Mouse (Mus musculus): ENCODE data around the gene Cenpo.

The Cenpo gene

DNA sequence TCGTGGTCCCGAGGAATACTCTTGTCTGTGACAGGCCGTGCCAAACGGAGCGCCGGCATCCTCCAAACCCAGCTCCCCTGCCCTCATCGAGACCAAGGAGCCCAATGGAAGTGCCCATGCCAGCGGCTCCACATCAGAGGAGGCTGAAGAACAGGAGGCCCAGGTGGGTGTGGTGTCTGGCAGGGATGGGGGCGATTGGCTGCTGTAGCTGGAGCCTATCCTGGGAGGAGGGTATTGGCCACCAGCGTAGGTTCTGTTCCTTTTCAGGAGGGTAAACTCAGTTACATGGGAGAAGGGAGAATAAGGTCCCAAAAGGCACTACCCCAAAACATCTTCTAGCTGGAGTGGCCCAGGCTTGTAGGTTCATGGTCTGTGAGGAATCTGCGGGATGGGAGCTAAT lies 34.8 kb downstream of the Cenpo start:
- DNase-seq (ENCODE audit: low read depth) = no peak

DNA sequence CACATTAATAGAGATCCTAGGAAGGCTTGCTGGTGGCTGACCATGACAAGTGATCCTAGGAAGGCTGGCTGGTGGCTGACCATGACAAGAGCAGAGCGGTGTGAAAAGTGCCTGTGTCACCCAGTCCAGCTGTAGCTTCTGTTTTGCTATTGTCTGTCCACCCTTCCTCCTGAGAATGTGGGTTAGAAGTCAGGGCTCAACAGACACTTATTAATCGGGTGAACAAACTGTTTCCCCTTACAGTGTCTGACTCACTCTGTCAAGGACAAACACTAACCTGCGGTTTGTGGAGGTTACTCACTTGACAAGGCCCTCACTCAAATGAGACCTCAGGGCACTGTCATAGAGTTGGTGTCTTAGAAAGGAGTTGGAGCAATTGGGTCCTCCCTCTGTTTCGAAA lies 35.4 kb downstream of the Cenpo start:
- no peak for DNase-seq (ENCODE audit: low read depth)

DNA sequence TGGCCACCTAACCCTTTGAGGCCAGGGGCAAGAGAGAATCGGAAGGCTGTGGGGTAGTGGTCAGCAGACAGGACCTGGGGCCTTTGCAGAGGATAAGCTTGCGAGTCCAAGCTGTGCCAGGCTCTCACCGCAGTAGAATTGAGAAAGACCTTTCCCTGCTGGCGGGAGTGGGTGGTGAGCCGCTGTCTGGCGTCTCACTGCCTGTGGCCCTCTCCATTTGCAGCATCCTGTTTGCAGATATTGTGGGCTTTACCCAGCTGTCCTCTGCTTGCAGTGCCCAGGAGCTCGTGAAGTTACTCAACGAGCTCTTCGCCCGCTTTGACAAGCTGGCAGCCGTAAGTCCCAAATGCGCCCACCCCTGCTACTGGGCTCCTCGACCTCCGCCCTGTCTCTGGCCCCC lies 39.5 kb downstream of the Cenpo start:
- DNase-seq (ENCODE audit: low read depth) = no peak

- DNase-seq (ENCODE audit: low read depth) = no peak
Observed at GRCm38 (mm10) chr12:4193025-4193740, 40.9 kb downstream of the Cenpo start.

DNA sequence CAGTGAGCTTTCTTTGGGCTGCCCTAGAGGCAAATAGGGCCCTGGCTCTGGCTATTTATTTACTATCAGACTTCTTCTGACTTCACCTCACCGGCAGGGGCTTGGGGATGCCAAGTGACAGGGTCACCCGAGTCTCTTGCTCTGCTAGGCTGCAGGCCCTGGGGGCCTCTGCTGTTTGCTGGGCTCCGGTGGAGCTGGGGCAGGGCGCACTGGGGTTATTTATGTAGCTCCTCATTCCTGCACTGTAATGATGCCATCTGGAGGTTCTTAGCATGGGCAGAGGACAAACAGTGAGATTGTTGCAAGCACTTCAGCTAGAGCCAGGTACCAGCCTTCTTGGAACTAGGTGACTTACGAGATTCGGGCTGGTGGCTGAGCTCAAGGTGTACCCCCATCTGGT lies 41.6 kb downstream of the Cenpo start:
- no peak for DNase-seq (ENCODE audit: low read depth)

DNA sequence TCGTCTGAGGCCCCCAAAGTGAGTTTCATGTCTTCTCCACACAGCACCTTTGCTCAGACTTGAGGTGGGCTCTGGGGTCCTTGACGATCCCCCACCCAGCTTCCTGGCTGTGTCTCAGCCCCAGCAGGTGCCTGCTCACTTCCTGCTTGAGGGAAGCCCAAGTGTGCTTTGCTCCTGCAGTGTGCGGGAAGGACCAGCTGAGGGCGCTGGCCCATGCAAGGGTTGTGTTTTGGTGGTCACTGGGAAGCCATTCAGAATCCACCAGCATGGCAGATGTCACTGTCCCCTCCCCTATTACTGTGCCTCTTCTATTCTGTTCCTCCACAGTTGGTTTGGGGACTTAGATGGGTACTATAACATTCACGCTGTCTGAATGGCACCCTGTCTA lies 45.0 kb downstream of the Cenpo start:
- peak; percentile 11 for DNase-seq (ENCODE audit: low read depth)

- DNase-seq (ENCODE audit: low read depth) = no peak
Observed at GRCm38 (mm10) chr12:4188171-4189059, 45.7 kb downstream of the Cenpo start.

GRCm38 (mm10) chr12:4184648-4185047 lies 49.4 kb downstream of the Cenpo start:
- DNase-seq (ENCODE audit: low read depth) = no peak

GRCm38 (mm10) chr12:4180507-4180906 lies 53.6 kb downstream of the Cenpo start:
- peak; percentile 10 for DNase-seq (ENCODE audit: low read depth)

- DNase-seq (ENCODE audit: low read depth) = no peak
Observed at GRCm38 (mm10) chr12:4179671-4180233, 54.3 kb downstream of the Cenpo start.

GRCm38 (mm10) chr12:4178839-4179238 lies 55.3 kb downstream of the Cenpo start:
- no peak for DNase-seq (ENCODE audit: low read depth)

GRCm38 (mm10) chr12:4173108-4173790 lies 60.8 kb downstream of the Cenpo start:
- no peak for DNase-seq (ENCODE audit: low read depth)

DNA sequence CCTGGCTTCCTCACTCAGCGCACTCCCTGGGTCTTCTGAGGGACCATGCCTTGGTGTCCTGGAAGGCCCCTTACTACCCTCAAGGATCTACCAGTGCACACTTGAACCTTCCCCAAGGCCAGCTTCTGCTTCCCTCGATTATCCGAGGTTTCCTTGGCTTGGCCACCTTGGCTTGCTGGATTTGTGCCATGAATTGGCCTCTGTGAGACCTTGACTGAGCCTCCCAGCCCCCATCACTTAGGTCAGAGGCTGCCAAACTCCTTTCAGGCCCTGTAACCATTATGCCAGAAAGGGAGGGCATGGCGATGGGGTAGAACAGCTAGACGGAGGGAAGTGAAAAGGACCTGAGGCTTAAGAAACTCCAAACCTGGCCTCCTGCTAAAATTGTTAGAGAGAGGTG lies 64.5 kb downstream of the Cenpo start:
- DNase-seq (ENCODE audit: low read depth) = no peak

DNA sequence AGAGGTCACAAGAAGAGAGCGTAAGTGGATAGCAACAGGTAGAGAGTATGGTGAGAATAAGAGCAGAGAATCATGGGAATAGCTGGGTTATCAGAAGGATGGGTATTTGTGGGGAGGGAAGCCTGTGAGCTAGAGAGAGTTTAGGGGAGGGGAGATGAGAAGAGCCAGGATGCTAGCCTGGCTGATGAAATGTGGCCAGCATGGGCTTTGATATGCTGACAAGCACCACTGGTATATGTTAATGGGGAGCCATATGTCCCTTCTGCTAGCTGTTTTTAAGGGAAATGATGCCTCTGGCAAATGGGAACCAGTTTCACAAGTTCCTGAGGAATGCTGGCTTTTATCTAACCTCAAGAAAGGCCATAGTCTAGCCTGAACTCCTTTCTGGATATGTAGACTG lies 65.0 kb downstream of the Cenpo start:
- DNase-seq (ENCODE audit: low read depth) = no peak

GRCm38 (mm10) chr12:4166970-4167369 lies 67.1 kb downstream of the Cenpo start:
- no peak for DNase-seq (ENCODE audit: low read depth)

- no peak for DNase-seq (ENCODE audit: low read depth)
Observed at GRCm38 (mm10) chr12:4162886-4163285, 71.2 kb downstream of the Cenpo start.

DNA sequence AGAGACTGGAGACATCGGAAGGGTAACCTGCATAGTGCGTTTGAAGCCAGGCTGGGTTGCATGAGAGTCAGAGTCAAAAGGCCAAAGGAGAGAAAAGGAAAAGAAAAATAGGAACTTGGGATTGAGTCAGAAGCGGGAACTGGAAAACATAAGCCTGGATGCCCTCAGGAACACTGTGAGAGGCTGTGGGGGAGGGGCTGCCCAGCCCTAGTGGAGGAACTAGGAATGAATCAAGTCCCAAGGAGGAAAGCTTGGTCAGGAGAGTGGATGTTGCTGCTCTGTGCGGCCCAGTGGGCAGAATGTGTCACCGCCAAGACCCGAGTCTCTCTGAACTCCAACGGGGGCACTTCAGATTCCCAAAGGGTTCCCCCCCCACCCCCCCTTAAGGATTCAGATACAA lies 73.8 kb downstream of the Cenpo start:
- no peak for DNase-seq (ENCODE audit: low read depth)

DNA sequence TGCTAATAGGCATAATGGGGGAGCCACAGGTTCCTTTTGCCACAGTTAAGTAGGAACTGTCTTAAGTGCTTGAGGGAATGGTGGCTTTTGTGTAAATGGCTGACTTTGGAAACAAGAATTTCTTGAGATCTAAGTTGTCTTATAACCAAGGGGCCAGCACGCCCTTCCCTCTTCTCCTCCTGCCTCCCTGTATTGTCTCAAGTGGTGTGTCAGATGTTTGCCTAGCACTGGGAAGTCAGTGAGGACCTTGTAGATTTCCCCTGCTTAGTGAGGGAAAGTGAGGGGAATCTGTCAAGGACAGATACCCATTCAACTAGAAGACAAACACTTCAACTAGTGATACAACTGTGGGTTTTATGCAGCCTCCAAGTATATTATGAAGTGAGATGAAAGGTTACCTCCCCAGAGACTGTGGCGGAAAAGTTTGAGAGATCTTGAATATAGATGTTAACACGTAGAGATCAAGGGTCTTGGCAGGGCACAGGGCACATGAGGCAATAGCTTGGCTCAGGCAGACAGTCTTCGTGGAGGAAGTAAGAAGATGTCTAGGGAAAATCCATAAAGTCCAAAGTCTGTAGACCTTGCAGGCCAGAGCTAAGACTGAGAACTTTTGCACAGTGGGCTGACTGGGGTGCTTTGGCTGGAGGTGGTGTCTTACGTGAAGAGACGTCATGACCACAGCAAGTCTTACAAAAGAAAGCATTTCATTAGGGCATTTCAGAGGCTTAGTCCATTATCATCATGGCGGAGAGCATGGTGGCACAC lies 75.0 kb downstream of the Cenpo start:
- DNase-seq (ENCODE audit: low read depth) = no peak

GRCm38 (mm10) chr12:4158179-4158578 lies 75.9 kb downstream of the Cenpo start:
- DNase-seq (ENCODE audit: low read depth) = no peak

GRCm38 (mm10) chr12:4157466-4157865 lies 76.6 kb downstream of the Cenpo start:
- no peak for DNase-seq (ENCODE audit: low read depth)

- DNase-seq (ENCODE audit: low read depth) = no peak
Observed at GRCm38 (mm10) chr12:4151969-4152368, 82.1 kb downstream of the Cenpo start.

DNA sequence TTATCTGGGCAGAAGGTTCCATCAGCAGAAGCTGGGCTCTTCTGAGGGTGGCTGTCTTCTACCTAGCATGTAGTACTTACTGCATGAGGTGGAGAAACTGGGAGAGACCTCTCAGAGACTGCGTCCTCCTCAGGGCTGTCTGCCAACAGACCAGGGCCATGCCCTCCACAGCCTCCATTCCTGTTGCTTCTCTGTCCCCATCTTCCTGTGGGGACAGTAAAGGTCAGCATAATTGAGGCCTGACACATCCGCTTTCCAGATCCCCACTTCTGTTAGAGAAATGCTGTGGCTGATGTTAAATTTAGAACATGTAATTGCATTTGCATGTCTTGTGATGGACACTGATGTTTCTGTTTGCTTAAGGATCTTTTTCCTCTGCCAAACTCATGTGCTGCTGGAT lies 83.2 kb downstream of the Cenpo start:
- DNase-seq (ENCODE audit: low read depth) = no peak
